Mouse (Mus musculus) spleen, adult 2 months (tissue): ENCODE measurements at regions not wholly inside any gene's neighbourhood (a gene's known extent, or its start where the extent isn't known, plus 50 kb on each side); places are given as distances from the start of the nearest gene placed in this dataset.
"Not testable (repeated sequence)": the region's sequence is repeated elsewhere in the genome, so short reads cannot be mapped to it uniquely, and the experiment has no call there.

Experiments used
- DNase-seq, 2 experiments: peaks; one replicate each; pipeline versions ENCODE4 v3.0.0 to v3.0.0-alpha.2; 2012 to 2021; ENCODE audit warnings: low spot score in 2 of 2, low read depth in 1 of 2
- H3K27ac ChIP-seq: fragments of 200-500 bp; 2 replicates; pipeline ENCODE4 v1.5.1; 2012; ENCODE audit warnings: low read length, inconsistent platforms; ENCODE audit not compliant: insufficient read depth
- H3K27me3 ChIP-seq: fragments of 200-500 bp; 2 replicates; pipeline ENCODE4 v1.6.1; 2012; ENCODE audit warnings: mild to moderate bottlenecking, moderate library complexity, low read length, inconsistent platforms; ENCODE audit not compliant: control insufficient read depth, insufficient read depth
- H3K36me3 ChIP-seq: fragments of 200-500 bp; 2 replicates; pipeline ENCODE4 v1.6.1; 2012; ENCODE audit warnings: mild to moderate bottlenecking, low read length, inconsistent platforms; ENCODE audit not compliant: control insufficient read depth, insufficient read depth
- H3K4me1 ChIP-seq: fragments of 200-500 bp; 2 replicates; pipeline ENCODE4 v1.6.1; 2011; ENCODE audit warnings: inconsistent platforms; ENCODE audit not compliant: control insufficient read depth, insufficient read depth, insufficient read length
- H3K4me3 ChIP-seq: fragments of 200-500 bp; 2 replicates; pipeline ENCODE4 v1.5.1; 2011; ENCODE audit warnings: mild to moderate bottlenecking, inconsistent platforms; ENCODE audit not compliant: insufficient read depth, insufficient read length; ENCODE audit errors: extremely low read depth
- CTCF ChIP-seq: fragments of 200-500 bp; IDR thresholded peaks from 2 replicates; pipeline ENCODE4 v1.5.1; 2011; ENCODE audit warnings: mild to moderate bottlenecking, inconsistent platforms; ENCODE audit not compliant: insufficient read depth, insufficient read length, insufficient replicate concordance; ENCODE audit errors: extremely low read depth
- POLR2A ChIP-seq: fragments of 200-500 bp; IDR thresholded peaks from 2 replicates; pipeline ENCODE4 v1.6.1; 2011; ENCODE audit warnings: low read depth, low read length, inconsistent platforms
- WGBS: fragments of 180-500 bp; shearing (Covaris S2); methylation state at CpG from one replicate; pipeline ENCODE4 v1.1.7; 2018; 5-methylcytosine and 5-hydroxymethylcytosine counted together

DNA sequence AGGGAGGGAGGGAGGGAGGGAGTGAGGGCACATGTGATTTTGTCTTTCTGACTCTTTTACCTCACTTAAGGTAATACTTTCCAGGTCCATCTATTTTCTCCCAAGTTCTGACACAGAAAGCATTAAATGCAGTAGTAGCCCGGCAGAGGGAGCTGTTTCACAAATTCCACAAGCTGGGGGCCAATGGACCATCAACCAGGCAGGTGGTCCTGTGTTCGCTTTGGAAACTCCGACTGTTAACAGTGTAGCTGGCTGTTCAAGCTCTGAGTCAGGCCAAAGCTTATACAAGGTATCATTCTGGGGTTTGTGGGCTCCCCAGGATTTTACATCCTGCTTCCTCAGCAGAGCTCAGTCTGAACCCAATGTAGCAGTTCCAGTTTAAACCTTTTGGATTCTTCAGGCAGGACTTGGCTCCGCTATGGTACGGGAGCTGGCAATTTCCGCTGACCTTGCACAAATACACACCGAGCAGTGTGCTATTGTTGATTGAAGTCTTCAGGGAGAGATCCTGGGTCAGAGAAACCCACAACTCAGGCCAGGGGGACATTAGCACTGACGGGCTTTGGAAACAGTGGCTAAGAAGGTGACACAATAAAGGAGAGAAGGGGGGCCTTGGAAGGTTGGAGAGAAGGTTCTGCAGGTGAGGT, 93.8 kb upstream of the Lnx1 start:
- Histone ChIP-seq H3K27me3 (no peaks in the 10 kb centered on the region), H3K27ac (no peak overlapping the region), H3K4me1 (no peaks in the 10 kb centered on the region), H3K36me3 (no peaks in the 10 kb centered on the region), H3K4me3 (no peak overlapping the region)
- no peak for DNase-seq
- TF ChIP-seq CTCF (peak; percentile 11; the same call in 1 of the 2 replicates), POLR2A (no peak)
- 62% methylated on average over 8 of the region's 8 CpGs for WGBS

DNA sequence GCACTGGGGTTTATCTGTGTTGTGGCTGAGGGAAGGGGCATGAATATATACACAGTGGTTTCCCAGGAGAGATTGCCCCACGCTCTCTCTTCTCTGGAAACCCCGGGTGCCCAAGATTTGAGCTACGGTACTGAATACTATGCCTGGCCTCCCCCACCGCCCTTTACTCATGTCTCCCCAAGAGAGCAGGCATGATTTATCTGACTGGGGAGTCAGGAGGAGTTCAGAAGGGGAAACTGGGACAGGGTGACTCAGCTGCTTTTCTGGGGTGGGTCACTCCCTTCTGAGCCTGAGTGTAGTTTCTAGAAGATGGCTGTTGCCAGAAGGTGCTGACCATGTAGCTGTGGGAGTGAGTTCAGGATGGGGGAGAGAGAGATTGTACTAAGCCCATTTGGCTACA, 92.0 kb upstream of the Lnx1 start:
- Histone ChIP-seq H3K27ac (no peak overlapping the region), H3K36me3 (no peaks in the 10 kb centered on the region), H3K4me1 (no peaks in the 10 kb centered on the region), H3K4me3 (no peak overlapping the region), H3K27me3 (no peaks in the 10 kb centered on the region)
- no peak for DNase-seq
- WGBS, result 92% methylated on average over 4 of the region's 4 CpGs
- TF ChIP-seq CTCF (no peak), POLR2A (no peak)

DNA sequence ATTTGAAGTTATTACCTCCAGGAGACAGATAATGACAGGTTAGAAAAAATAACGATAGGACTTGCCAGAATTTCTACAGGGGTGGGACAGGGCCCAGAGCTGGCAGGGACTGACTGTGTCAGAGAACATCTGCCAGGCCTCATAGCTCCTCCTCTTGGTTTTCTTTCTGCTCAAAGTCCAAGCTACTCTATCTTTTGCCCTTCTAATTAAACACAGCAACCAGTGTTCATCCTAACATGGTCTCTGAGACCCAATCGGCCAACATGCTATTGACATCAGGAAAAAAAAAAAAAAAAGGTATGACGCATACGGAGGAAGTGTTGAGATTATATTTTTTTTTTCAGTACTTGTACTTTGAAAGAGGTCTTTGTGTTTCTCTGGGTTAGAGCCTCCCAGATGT, 90.7 kb upstream of the Lnx1 start:
- Histone ChIP-seq H3K4me1 (no peaks in the 10 kb centered on the region), H3K27me3 (no peaks in the 10 kb centered on the region), H3K36me3 (no peaks in the 10 kb centered on the region), H3K27ac (no peak overlapping the region), H3K4me3 (no peak overlapping the region)
- 78% methylated on average over 4 of the region's 4 CpGs for WGBS
- TF ChIP-seq CTCF, result no peak
- no peak for TF ChIP-seq POLR2A
- no peak for DNase-seq

DNA sequence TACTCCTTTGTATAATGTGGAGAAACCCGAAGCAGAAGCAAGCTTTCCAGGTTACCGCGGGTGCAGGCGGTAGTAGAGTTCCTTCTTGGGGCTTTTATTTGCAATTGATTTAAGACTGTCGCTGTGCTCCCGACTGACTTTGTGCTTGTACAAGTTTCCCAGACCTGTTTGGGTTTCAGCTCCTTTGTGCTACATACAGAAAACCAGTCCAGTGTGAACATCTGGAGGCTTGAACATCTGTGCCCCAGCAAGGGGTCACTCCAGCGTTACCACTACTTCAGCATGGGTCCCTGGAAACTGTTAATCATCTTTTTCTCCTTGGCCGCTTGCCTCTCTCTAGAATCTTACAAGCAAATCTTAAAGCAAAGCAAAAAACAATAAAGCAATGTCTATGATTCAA, 90.2 kb upstream of the Lnx1 start:
- 48% methylated on average over 8 of the region's 8 CpGs for WGBS
- no peak for TF ChIP-seq POLR2A
- no peak for TF ChIP-seq CTCF
- no peak for DNase-seq

DNA sequence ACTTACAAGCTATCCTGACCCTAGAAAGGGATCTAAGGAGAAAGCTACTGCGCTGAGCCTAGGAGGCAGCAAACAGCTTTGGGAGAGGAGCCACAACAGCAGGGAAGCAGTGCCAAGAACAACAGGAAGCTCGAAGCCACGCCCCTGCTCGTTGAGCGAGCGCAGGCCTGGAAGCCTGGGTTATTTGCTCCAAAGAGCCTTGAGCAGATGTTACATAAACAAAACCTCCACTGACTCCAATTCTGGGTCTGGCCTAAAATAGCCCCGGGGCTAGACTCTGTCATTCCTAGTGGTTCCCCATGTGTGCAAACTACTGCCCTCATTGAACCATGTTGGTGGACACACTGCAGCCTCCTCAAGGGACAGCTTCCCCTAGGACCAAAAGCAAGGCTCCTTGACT, 89.6 kb upstream of the Lnx1 start:
- WGBS, result 10% methylated on average over 7 of the region's 7 CpGs
- no peak overlapping the region for H3K4me3 ChIP-seq
- H3K36me3 ChIP-seq, result no peaks in the 10 kb centered on the region
- peak in 1 of 2 experiments; percentile 9 for DNase-seq
- TF ChIP-seq POLR2A, result no peak
- no peak for TF ChIP-seq CTCF
- H3K4me1 ChIP-seq, result no peaks in the 10 kb centered on the region
- no peak overlapping the region for H3K27ac ChIP-seq
- H3K27me3 ChIP-seq, result no peaks in the 10 kb centered on the region

More for the DNA sequence above, 90.2 kb upstream of the Lnx1 start:
- Histone ChIP-seq H3K4me3 (no peak overlapping the region), H3K36me3 (no peaks in the 10 kb centered on the region), H3K27me3 (no peaks in the 10 kb centered on the region), H3K27ac (no peak overlapping the region), H3K4me1 (no peaks in the 10 kb centered on the region)

DNA sequence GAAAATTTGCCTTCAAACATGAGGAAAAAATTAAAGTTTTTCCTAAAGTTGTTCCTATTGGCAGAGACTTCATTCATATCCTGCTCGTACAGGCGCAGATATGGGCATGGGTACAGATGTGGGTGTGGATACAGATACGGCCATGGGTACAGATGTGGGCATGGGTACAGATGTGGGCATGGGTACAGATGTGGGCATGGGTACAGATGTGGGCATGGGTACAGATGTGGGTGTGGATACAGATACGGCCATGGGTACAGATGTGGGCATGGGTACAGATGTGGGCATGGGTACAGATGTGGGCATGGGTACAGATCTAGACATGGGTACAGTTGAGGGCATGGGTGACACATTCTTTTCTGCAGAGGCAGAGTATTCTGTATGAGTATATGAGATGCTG, 87.8 kb upstream of the Lnx1 start:
- not testable (repeated sequence) for H3K27ac ChIP-seq, H3K4me3 ChIP-seq, H3K27me3 ChIP-seq, H3K4me1 ChIP-seq, DNase-seq, H3K36me3 ChIP-seq
- 86% methylated on average over 4 of the region's 4 CpGs for WGBS

DNA sequence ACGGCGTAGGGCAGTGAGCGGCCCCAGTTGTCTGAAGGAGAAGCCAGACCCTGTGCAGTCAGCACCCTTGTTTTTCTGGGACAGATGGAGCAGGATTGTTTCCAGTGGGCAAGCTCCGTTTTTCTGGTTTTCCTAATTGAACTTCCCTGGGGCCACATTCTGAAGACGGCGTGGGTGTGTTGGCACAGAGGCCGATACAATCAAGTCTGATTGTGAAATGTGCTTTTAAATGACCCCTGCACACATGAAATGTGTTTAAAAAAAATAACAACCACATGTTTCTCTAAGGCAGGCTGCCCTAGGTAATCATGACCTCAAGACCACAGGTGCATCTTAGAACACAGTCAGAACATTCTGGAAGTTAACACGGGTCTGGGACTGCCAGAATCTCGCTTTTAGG, 81.2 kb upstream of the Lnx1 start:
- no peak overlapping the region for H3K4me3 ChIP-seq
- no peaks in the 10 kb centered on the region for H3K4me1 ChIP-seq
- H3K36me3 ChIP-seq, result no peaks in the 10 kb centered on the region
- no peak overlapping the region for H3K27ac ChIP-seq
- H3K27me3 ChIP-seq, result no peaks in the 10 kb centered on the region
- WGBS, result 90% methylated on average over 9 of the region's 9 CpGs
- no peak for DNase-seq
- TF ChIP-seq CTCF (no peak), POLR2A (no peak)
